Mouse (Mus musculus) ovary, adult 18-20 months (tissue): Measurements from ENCODE around the gene Hapln2.

Experiments used
- DNase-seq: peaks from one replicate; pipeline ENCODE4 v3.0.0; 2022; ENCODE audit warnings: low spot score, mixed read lengths

The Hapln2 gene

GRCm38 (mm10) chr3:87981214-87981760, 46.1 kb downstream of the Hapln2 start:
- no peak for DNase-seq

GRCm38 (mm10) chr3:87980728-87981127, 46.7 kb downstream of the Hapln2 start:
- DNase-seq = no peak

- DNase-seq = no peak
These were observed 47.3 kb downstream of the Hapln2 start for GRCm38 (mm10) chr3:87980085-87980484.

GRCm38 (mm10) chr3:87979493-87979892, 47.9 kb downstream of the Hapln2 start:
- DNase-seq = no peak

GRCm38 (mm10) chr3:87974381-87974987, 52.9 kb downstream of the Hapln2 start:
- DNase-seq = no peak

- no peak for DNase-seq
These were observed 53.6 kb downstream of the Hapln2 start for GRCm38 (mm10) chr3:87973593-87974380.

- no peak for DNase-seq
These were observed 54.6 kb downstream of the Hapln2 start for GRCm38 (mm10) chr3:87972776-87973175.

- no peak for DNase-seq
These were observed 55.1 kb downstream of the Hapln2 start for GRCm38 (mm10) chr3:87972203-87972664.
